Mouse (Mus musculus) stomach, embryonic 14.5 days (tissue): ENCODE results near the gene Mfsd1. TPM values are rescaled to one million over a fixed set of nuclear protein-coding genes. Genes with fewer than 3 reads are reported as not detected.

Source experiments
- ATAC-seq: fragments of 200-750 bp; cut with Nextera tagmentation; 2 replicates; pipeline ENCODE4 v1.8.0; 2017; ENCODE audit warnings: low read depth, moderate TSS enrichment; ENCODE audit not compliant: insufficient number of reproducible peaks, insufficient read depth, low FRiP score
- H3K27ac ChIP-seq: fragments of 300-500 bp; sonication (generic); 2 replicates; pipeline ENCODE4 v1.5.1; 2014; ENCODE audit warnings: mild to moderate bottlenecking, low read length, moderate library complexity, mixed read lengths
- H3K27me3 ChIP-seq: fragments of 300-500 bp; sonication (generic); 2 replicates; pipeline ENCODE4 v1.6.1; 2014; ENCODE audit warnings: low read length, control low read depth, mixed read lengths; ENCODE audit not compliant: control insufficient read depth, insufficient read depth
- H3K36me3 ChIP-seq: fragments of 300-500 bp; sonication (generic); 2 replicates; pipeline ENCODE4 v1.6.1; 2014; ENCODE audit warnings: mild to moderate bottlenecking, control low read depth, low read length, moderate library complexity, mixed read lengths; ENCODE audit not compliant: control insufficient read depth, insufficient read depth
- H3K4me1 ChIP-seq: fragments of 300-500 bp; sonication (generic); 2 replicates; pipeline ENCODE4 v1.6.1; 2014; ENCODE audit warnings: low read length, control low read depth, mixed read lengths; ENCODE audit not compliant: control insufficient read depth, insufficient read depth
- H3K4me2 ChIP-seq: fragments of 300-500 bp; sonication (generic); replicated peaks from 2 replicates; pipeline ENCODE4 v1.6.1; 2014; ENCODE audit warnings: low read depth, low read length, control low read depth
- H3K4me3 ChIP-seq: fragments of 300-500 bp; sonication (generic); 2 replicates; pipeline ENCODE4 v1.5.1; 2014; ENCODE audit warnings: low read depth, low read length, control low read depth
- H3K9ac ChIP-seq: fragments of 300-500 bp; sonication (generic); replicated peaks from 2 replicates; pipeline ENCODE4 v1.6.1; 2014; ENCODE audit warnings: low read depth, mild to moderate bottlenecking, control low read depth, low read length, moderate library complexity, mixed read lengths
- H3K9me3 ChIP-seq: fragments of 300-500 bp; sonication (generic); 2 replicates; pipeline ENCODE4 v1.6.1; 2016; ENCODE audit warnings: low read depth, low read length, control low read depth; ENCODE audit not compliant: control insufficient read depth
- WGBS: fragments of 180-500 bp; shearing (Covaris S2); extraction: QIAGEN DNeasy Blood & Tissue Kit; methylation state at CpG from one replicate; pipeline ENCODE4 v1.1.7; 2014; 5-methylcytosine and 5-hydroxymethylcytosine counted together
- polyA plus RNA-seq: library from polyadenylated mRNA; unstranded; fragments of >200 nt; fragmentation: Nextera tagmentation; extraction: Ambion mirVana; gene quantifications from 2 replicates; pipeline ENCODE4 v1.2.1, GENCODE M21; 2014

Gene Mfsd1
- polyA plus RNA-seq, 1 experiment from 2014 or later: 48.8 TPM

GRCm38 (mm10) chr3:67583846-67584186, 1.3 kb downstream of the Mfsd1 start:
- 81% methylated on average over 6 of the region's 6 CpGs for WGBS
- H3K4me3 ChIP-seq: peak overlapping the region; percentile 84; the same call in 1 of the 2 replicates
- no peak overlapping the region for H3K9ac ChIP-seq
- peaks cover 12% of the 10 kb centered on the region; the same call in 1 of the 2 replicates for H3K36me3 ChIP-seq
- peak overlapping the region; percentile 83 for H3K4me2 ChIP-seq
- H3K4me1 ChIP-seq: no peaks in the 10 kb centered on the region
- no peak for ATAC-seq
- no peaks in the 10 kb centered on the region for H3K9me3 ChIP-seq
- no peak overlapping the region for H3K27ac ChIP-seq
- H3K27me3 ChIP-seq: no peaks in the 10 kb centered on the region

- Histone ChIP-seq H3K4me2 (no peak overlapping the region), H3K4me3 (no peak overlapping the region), H3K9ac (no peak overlapping the region), H3K4me1 (no peaks in the 10 kb centered on the region), H3K9me3 (no peaks in the 10 kb centered on the region), H3K27ac (no peak overlapping the region), H3K36me3 (peaks cover 25% of the 10 kb centered on the region), H3K27me3 (no peaks in the 10 kb centered on the region)
- 96% methylated on average over 2 of the region's 2 CpGs for WGBS
- no peak for ATAC-seq
Measured at GRCm38 (mm10) chr3:67586511-67586910, 4.0 kb downstream of the Mfsd1 start.

GRCm38 (mm10) chr3:67587430-67587829, 4.9 kb downstream of the Mfsd1 start:
- 84% methylated on average over 9 of the region's 9 CpGs for WGBS
- no peak for ATAC-seq
- Histone ChIP-seq H3K9ac (no peak overlapping the region), H3K4me3 (no peak overlapping the region), H3K36me3 (peaks cover 28% of the 10 kb centered on the region), H3K9me3 (no peaks in the 10 kb centered on the region), H3K27ac (no peak overlapping the region), H3K27me3 (no peaks in the 10 kb centered on the region), H3K4me2 (no peak overlapping the region), H3K4me1 (no peaks in the 10 kb centered on the region)

GRCm38 (mm10) chr3:67601616-67602138, 19.1 kb downstream of the Mfsd1 start:
- 48% methylated on average over 13 of the region's 13 CpGs for WGBS
- H3K4me2 ChIP-seq: no peak overlapping the region
- no peak overlapping the region for H3K4me3 ChIP-seq
- no peaks in the 10 kb centered on the region for H3K27me3 ChIP-seq
- H3K9ac ChIP-seq: no peak overlapping the region
- no peaks in the 10 kb centered on the region for H3K4me1 ChIP-seq
- peaks cover 23% of the 10 kb centered on the region; the same call in 1 of the 2 replicates for H3K36me3 ChIP-seq
- no peak overlapping the region for H3K27ac ChIP-seq
- no peak for ATAC-seq
- H3K9me3 ChIP-seq: no peaks in the 10 kb centered on the region

GRCm38 (mm10) chr3:67618222-67618621, 35.7 kb downstream of the Mfsd1 start:
- no peaks in the 10 kb centered on the region for H3K36me3 ChIP-seq
- ATAC-seq: no peak
- H3K27ac ChIP-seq: no peak overlapping the region
- H3K4me2 ChIP-seq: no peak overlapping the region
- H3K4me3 ChIP-seq: no peak overlapping the region
- no peaks in the 10 kb centered on the region for H3K4me1 ChIP-seq
- H3K27me3 ChIP-seq: no peaks in the 10 kb centered on the region
- no peak overlapping the region for H3K9ac ChIP-seq
- H3K9me3 ChIP-seq: no peaks in the 10 kb centered on the region

GRCm38 (mm10) chr3:67624629-67625028, 42.1 kb downstream of the Mfsd1 start:
- ATAC-seq: no peak; the same call in 1 of the 2 replicates
- no peaks in the 10 kb centered on the region for H3K4me1 ChIP-seq
- no peak overlapping the region for H3K27ac ChIP-seq
- 82% methylated on average over 1 of the region's 1 CpGs for WGBS
- H3K9ac ChIP-seq: no peak overlapping the region
- H3K4me3 ChIP-seq: no peak overlapping the region
- H3K4me2 ChIP-seq: no peak overlapping the region
- no peaks in the 10 kb centered on the region for H3K36me3 ChIP-seq
- H3K9me3 ChIP-seq: no peaks in the 10 kb centered on the region
- H3K27me3 ChIP-seq: no peaks in the 10 kb centered on the region

- ATAC-seq: no peak
- Histone ChIP-seq H3K4me1 (no peaks in the 10 kb centered on the region), H3K4me2 (no peak overlapping the region), H3K27me3 (no peaks in the 10 kb centered on the region), H3K4me3 (no peak overlapping the region), H3K27ac (no peak overlapping the region), H3K36me3 (no peaks in the 10 kb centered on the region), H3K9me3 (no peaks in the 10 kb centered on the region), H3K9ac (no peak overlapping the region)
- WGBS: 85% methylated on average over 3 of the region's 3 CpGs
Measured at GRCm38 (mm10) chr3:67643135-67643534, 60.6 kb downstream of the Mfsd1 start.

GRCm38 (mm10) chr3:67645640-67646466, 63.3 kb downstream of the Mfsd1 start:
- Histone ChIP-seq H3K9me3 (no peaks in the 10 kb centered on the region), H3K4me1 (no peaks in the 10 kb centered on the region), H3K36me3 (no peaks in the 10 kb centered on the region), H3K9ac (no peak overlapping the region), H3K4me3 (no peak overlapping the region), H3K4me2 (no peak overlapping the region), H3K27me3 (no peaks in the 10 kb centered on the region), H3K27ac (no peak overlapping the region)
- WGBS: 80% methylated on average over 7 of the region's 7 CpGs
- ATAC-seq: no peak
